Mouse (Mus musculus): Measurements from ENCODE around the gene Spsb3.

DNA sequence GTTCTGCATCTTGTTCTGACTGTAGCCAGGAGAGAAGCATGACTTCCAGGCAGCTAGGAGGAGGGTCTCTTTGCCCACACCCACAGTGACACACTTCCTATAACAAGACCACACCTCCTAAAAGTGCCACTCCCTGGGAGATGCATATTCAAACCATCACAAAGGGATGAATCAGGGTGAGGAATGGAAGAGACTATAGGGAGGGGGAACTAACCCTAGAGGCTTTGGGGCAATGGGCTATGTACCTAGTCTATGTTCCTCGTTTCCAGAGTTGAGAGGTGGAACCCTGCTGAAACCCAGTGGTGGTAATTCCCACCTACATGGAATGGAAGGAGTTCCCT lies 12.1 kb upstream of the Spsb3 start:
- no peak for TF ChIP-seq CTCF (IDR thresholded peaks at IDR 0.05; ENCODE audit: insufficient read depth, low read depth, low read length)
- no peak for TF ChIP-seq POLR2A (IDR thresholded peaks at IDR 0.05; ENCODE audit: insufficient read depth, low read depth, low read length)
